Mouse (Mus musculus): Measurements from ENCODE around the gene Macrod2.

Gene Macrod2

GRCm38 (mm10) chr2:141323956-141324460 is 928.9 kb downstream of the Macrod2 start:
- DNase-seq, result no peak

GRCm38 (mm10) chr2:141327296-141327695 is 932.2 kb downstream of the Macrod2 start:
- no peak for DNase-seq

- no peak for DNase-seq
Measured at GRCm38 (mm10) chr2:141337708-141338107, 942.6 kb downstream of the Macrod2 start.

DNA sequence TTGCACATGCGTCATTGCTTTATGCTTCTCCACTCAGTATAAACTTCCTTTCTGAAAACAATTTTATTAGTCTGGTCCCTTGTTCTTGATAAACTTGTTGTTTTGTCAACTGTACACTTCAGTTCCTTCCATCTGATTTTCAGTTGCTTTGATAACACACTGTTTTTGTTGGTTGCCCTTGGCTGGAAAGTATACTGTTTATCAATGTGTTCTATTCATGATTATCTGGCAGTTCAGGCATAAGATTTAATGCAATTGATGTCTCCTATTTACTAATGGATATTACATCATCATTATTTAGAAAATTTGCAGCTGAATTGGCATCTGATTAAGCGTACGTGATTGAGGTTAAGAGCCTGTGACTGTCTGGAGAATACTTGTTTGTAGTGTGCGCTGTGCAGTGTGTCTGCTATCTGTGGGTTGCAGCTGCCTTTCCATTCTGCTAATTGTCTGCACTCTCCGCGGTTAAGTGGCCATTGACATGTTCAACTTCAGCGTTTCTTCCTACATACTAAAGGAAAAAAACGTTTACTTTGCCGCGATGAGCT is 949.0 kb downstream of the Macrod2 start:
- DNase-seq, result no peak

DNA sequence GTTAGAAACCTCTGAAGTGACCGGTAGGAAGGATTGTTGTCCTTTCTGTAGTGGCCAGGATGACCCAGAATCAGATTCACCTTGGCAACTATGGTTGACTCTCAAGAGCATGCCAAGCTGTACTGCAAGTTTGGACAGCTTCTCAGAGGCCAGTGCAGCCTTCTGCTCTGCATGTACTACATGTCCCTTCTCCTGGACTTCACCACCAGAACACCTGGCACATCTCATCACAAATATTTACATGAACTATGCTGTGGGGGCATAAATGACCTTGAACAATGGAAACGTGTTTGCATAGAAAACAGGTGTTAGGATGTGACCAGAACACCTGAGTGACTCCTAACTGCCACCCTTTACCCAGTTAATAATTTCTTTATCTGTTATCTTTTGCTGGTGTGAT is 957.5 kb downstream of the Macrod2 start:
- DNase-seq, result no peak

DNA sequence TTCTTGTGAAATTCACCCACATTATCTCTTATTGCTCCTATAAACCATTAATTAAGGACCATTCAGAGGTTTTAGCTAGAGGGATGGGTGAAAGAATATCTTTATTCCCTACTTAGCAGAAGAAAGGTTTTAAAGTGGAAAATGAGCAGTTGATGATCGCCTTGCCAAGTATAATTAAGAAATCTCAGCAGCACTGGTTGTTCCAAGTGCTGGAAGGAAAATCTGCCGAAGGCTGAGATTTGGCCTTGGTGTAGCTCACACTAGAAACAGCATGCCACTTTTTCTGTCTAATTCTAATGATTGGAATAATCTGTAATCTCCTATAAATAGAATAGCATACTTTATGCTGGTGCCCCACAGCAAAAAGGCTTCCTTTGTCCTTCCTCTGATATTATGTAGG is 993.5 kb downstream of the Macrod2 start:
- no peak for DNase-seq

GRCm38 (mm10) chr2:141391229-141391628 is 996.1 kb downstream of the Macrod2 start:
- no peak for DNase-seq

GRCm38 (mm10) chr2:141394806-141395205 is 999.7 kb downstream of the Macrod2 start:
- no peak for DNase-seq

DNA sequence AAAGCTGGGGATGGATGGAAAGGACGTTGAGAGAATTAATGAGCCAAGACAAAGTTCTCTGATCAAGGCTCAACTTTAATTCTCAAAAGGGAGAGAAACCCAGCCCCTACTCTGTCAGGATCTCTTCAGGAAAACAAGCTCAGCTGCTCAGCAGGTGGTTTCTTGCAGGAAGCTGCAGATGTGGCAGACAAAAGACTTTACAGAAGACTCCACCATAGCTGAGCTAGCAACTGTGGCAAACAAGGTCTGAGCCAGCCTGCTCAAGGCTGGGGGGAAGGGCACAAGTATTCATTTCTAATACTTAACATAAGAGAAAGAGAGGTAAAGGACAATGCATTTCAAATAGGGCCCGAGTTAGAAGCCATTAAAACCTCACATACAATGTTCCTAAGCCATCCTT is 1013.7 kb downstream of the Macrod2 start:
- DNase-seq, result no peak

GRCm38 (mm10) chr2:141416436-141416835 is 1021.3 kb downstream of the Macrod2 start:
- no peak for DNase-seq

DNA sequence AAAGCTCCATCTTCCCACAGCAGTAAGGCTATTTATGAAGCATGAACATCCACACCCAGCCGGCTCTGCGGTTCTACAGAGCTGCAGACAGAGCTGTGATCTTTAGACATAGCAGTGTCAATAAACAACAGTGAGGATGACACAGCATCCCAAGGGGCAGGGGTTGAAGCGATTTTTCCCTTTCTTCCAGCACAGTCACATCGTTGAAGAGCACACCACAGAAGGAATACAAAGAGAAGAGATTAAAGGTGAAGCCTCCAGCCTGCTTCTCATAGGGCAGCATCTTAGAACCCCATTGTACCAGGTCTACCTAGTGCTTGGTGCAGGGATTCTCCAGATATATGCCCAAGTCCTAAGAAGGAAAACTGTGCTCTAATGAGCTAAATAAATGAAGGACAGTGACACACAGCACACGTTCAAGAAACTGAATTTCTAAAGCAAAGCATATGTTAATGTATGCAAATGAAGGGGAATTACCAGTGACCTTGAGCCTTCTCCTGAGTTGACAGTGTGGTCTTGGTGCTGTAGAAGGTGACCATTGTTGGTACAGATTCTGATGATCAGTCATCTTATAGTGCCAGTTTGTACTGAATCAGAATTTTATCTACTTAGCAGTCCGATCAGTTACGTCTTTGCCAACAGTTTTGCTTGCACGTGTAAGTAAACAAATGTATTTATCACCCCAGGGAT is 1021.9 kb downstream of the Macrod2 start:
- no peak for DNase-seq

- DNase-seq, result no peak
Measured at GRCm38 (mm10) chr2:141419806-141420205, 1024.7 kb downstream of the Macrod2 start.

DNA sequence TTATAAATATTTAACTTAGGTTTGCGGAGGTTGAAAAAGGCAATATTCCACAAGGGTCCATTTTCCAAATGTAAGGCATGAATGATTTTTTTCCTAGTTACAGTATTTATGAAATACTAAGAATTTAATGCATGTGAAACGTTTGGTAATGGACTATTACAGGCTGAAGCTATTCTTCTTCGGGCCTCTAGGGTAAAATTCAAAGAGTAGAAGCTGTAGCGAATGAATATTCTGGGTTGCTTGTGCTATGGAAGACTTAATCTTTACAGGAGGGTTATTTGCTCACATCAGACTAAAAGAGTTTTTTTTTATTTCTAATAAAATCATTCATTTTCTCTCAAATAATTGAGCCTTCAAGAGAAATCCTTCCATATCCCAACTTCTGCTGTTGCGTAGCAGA is 1039.0 kb downstream of the Macrod2 start:
- no peak for DNase-seq

- DNase-seq, result peak; percentile 6
Measured at GRCm38 (mm10) chr2:141434731-141435570, 1039.8 kb downstream of the Macrod2 start.

GRCm38 (mm10) chr2:141441896-141442295 is 1046.8 kb downstream of the Macrod2 start:
- no peak for DNase-seq

DNA sequence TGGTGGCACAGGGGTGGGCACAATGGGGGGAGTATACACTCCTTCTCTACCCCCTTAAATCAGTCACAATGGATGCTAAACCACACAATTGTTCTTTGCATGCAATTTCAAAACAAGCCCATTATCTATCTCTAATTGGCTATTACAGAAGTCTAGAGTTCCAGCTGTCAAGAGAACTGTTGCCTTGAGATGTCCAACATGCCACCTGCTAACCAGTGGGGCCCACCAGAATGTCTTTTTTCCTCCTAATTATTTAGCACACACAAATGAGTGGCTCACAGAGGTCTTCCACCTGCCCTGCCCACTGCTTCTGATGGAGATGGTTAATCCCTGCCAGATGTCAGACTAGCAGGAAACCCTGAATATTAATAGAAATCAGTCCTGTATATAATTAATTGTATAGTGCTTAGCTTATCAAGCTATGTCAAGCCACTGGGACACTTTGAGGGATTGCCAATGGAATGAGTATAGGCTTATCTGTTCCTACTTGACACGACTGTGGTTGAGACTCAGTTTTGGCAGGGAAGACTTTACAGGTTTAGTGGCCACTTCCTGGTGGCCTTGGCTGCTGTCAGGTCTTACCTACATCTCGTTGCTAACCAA is 1054.1 kb downstream of the Macrod2 start:
- no peak for DNase-seq

DNA sequence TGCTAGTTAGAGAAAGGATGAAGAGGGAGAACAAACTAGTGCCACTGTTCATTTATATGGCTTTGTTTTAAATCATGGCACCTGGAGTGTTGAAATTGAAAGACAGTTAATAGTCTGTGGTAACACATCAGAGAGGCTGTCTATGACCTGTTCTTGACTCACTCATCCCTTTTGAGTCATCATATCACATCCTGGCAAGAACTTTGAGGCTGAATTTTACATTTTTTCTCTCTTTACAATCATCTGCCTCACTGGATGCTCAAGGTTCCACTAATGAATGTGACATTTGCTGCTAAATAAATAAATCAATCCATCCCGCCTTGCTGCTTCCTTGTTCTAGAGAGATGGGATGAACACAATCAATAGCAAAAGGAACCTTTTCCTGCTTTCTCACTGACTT is 1068.8 kb downstream of the Macrod2 start:
- no peak for DNase-seq

DNA sequence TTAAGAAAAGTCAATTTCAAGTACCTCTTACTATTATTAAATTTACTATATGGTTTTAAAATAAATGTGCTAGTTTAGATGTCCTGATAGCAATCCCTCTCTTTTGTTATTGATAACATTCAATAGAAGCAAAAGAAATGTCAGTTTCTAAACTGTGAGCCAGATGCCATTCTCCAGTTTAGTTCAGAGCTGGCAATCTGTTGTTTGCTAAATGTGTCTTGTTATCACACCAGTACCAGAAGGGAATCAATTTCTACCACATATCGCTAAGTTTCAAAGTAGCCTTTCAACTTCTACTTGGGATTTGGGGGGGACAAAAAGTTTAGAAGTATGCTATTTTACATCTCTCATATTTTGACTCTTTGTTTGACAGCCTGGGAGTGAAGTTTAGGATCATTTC is 1077.7 kb downstream of the Macrod2 start:
- no peak for DNase-seq

GRCm38 (mm10) chr2:141477585-141477984 is 1082.5 kb downstream of the Macrod2 start:
- DNase-seq, result no peak

DNA sequence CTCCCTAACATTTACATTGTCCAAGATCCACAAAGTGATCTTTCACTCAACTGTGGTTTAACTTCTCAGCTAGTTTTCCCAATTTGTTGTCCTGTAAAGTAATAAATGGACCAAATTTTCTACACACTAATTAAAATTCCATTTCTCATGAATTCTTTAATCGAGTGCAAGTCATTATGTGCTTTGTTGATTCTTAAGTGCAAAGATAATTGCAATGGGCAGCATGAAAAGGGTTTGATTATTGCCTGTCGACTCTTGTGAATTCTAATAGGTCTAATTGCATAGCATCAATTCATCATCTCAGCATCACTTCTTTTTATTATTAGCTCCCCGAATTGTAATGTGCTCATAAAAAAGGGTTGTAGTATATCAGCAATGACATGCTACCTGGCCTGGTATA is 1095.4 kb downstream of the Macrod2 start:
- no peak for DNase-seq

GRCm38 (mm10) chr2:141505451-141505850 is 1110.3 kb downstream of the Macrod2 start:
- no peak for DNase-seq

GRCm38 (mm10) chr2:141507929-141508897 is 1113.1 kb downstream of the Macrod2 start:
- DNase-seq, result no peak

Data from kidney, adult 11 months (tissue).